Mouse (Mus musculus) skeletal muscle tissue, adult 2 months (tissue): ENCODE data around the gene Arfgef3.

Experiments
- DNase-seq: peaks from one replicate; pipeline ENCODE4 v3.0.0-alpha.2; 2012; ENCODE audit warnings: low read depth, low spot score

The Arfgef3 gene

DNA sequence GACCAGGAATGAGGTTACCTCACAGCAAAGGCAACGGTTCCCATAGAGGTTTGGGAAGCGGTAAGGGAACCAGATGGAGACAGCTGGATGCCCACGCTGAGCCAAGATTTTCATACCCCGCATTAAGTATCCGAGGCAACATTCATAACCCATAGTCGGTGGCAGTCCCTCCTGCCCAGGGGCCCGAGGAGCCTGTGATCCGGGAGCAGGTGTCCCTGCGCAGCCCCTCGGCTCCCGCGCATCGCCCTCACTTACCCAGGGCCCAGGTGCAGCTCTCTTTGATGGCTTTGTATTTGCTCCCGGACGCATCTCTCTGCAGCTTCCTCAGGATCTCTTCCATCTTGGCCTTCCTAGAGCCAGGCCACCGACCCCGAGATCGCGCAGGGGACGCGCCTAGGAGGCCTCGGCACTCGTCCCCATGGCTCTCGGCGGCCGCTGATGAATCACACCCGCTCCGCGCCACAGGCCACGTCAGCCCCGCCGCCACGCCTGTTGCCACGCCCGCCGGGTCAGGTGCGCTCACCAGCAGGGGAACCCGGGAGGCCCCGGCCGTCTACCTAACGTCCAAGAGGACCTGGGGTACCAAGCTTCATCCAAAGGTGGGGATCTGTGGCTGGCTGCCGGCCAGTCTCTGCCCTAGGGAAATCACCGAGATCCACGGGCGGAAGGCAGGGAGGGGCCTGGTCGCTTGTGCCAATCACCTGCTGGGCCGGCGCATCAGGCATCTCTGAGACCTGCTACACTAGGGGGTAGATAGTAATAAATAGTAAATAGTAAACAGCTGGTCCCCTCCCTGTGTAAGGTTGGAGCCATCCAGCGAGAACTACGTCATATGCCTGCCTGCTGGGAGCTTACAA lies at the start of gene Arfgef3:
Arfgef3 (minus strand) TSS at position 664 of the 857 bp plus-strand sequence.
- no peak for DNase-seq

GRCm38 (mm10) chr10:18790063-18790462 lies 46.3 kb upstream of the Arfgef3 start:
- DNase-seq, result no peak

GRCm38 (mm10) chr10:18788601-18789000 lies 44.9 kb upstream of the Arfgef3 start:
- no peak for DNase-seq

- no peak for DNase-seq
These were observed 42.9 kb upstream of the Arfgef3 start, which contains the start of gene Gm4922 for GRCm38 (mm10) chr10:18786693-18787092. Gene Gm4922, minus strand, starts transcription at chr10:18786793.

- no peak for DNase-seq
These were observed 33.8 kb upstream of the Arfgef3 start for GRCm38 (mm10) chr10:18777546-18777945.

DNA sequence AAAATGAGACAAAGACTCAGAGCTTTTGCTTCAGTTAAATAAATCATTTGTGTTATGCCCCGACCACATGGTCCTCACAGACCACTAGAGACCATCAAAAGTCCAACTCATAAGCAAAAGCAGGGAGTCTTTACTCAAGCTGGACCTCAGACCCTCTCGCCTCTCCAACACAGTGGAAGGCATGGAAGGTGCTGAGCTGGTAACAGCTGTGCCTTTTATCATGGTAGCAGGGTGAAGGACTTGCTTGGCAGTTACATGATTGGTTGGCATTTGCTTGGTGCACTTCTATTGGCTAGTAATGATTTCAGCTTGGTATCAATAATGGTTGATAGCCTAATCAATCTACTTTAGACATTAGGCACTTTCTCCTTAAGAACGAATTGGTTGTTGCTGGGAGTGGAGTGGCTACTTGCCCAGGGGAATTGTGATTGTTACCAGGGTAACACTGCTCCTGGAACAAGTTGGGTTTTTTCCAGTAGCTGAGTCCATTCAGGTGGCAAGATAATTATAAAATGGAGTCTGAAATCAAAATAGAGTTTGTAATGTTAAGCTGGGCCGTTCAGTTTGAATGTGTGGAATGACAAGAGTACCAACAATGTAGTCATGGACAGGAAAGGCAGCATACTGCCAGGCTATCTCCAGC lies 28.9 kb upstream of the Arfgef3 start:
- DNase-seq, result no peak

DNA sequence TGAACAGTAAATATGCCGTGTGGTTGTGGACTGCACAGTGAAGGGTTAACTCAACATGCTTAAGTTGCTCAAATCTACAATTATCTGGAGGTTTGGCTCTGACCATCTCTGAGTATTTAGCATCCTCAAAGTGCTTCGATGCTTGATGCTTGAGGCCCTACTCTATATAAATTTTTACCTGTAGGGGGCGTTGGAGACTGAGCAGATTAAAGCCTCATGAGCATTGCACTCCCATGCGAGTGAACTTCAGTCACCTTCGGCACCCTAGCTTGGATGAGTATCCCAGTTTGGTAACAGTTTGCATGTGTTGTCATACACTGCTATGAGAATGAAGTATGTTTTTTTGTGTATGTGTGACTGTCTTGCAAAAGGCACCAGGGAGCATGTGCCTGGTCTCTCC lies 26.2 kb upstream of the Arfgef3 start:
- DNase-seq, result no peak

DNA sequence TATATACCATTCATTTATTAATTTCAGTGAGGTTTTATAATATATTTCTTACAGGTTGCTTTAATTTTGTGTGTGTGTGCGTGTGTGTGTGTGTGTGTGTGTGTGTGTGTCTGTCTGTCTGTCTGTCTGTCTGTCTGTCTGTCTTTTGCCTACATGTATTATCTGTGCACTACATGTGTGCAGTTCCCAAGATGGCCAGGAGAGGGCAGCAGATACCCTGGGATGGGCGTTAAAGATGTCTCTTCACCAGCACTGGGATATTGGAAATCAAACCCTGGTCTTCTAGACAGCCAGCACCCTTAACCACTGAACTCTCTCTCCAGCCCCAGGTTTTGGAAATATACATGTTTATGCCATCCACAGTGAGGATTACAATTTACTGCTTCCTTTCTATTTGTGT lies 16.5 kb upstream of the Arfgef3 start:
- no peak for DNase-seq

DNA sequence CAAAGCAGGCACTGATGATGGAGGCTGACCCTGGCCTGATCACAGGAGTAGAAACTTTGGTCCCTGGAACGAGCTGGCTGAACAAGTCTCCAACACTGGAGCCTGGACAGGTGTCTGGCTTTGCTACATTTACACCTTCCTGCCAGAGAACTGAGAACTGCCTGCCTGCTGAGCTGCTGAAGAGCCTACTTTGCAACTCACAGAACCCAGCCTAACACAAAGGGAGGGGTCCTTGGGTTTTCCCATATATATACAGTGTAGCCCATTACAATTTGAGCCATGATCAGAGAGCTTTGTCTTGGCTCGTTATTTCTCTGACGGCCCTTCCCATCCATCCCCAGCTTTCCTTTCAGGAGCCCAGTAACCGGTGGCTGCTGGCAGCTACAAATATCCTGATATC lies 6.3 kb upstream of the Arfgef3 start:
- DNase-seq, result no peak

DNA sequence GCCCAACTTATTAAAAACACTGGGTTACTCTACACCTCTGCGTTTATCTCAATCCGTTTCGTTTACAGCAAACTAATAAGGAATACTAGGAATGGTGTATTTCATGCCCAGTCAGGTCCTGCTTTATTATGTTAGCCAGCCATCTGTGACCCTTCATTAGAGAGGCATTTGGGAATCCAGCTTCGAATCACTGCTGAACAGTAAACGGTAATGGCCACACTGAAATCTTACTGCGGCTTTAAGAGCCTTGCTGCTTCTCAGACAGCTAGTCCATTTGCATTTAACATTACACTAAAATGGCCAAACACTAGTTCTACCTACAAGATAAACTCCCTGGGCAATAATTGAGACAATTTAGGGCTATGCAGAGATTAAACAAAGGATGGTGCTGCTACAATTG lies 1.7 kb downstream of the Arfgef3 start:
- DNase-seq, result no peak

GRCm38 (mm10) chr10:18741024-18741423 lies 2.7 kb downstream of the Arfgef3 start:
- no peak for DNase-seq

DNA sequence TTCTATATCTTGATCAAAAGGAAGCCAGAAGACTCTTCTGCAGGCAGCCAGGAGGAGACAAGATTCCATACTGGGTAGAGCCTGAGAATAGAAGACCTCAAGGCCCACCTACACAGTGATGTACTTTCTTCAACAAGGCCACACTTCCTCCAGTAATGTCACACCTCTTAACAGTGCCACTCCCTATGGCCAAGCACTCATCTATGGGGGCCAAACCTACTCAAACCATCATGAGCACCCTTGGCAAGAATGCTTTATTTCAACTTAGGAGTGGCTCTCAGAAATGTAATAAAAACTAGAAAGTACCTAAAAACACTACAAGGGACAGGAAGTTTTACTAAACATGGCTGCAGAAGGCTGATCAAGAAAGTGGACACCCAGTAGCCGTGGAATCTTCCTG lies 15.2 kb downstream of the Arfgef3 start:
- no peak for DNase-seq

DNA sequence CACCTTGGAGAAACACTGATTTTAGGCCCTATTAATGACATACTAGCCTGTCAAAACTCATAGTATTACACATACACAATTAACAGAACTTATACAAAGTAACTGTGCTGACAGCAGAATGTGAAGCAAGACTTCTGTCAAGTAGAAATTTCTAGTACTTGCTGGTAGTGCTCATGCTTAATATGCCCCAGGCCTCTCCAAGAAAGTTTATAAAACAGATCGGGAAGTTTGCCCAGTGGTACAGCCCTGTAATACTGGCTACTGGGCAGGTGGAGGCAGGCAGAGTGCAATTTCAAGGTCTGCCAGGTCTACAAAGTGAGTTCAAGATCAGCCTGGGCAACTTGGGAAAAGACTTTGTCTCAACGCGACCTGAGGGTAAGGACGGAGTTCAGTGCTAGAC lies 32.3 kb downstream of the Arfgef3 start:
- DNase-seq, result no peak

GRCm38 (mm10) chr10:18710949-18711348 lies 32.8 kb downstream of the Arfgef3 start:
- DNase-seq, result no peak

DNA sequence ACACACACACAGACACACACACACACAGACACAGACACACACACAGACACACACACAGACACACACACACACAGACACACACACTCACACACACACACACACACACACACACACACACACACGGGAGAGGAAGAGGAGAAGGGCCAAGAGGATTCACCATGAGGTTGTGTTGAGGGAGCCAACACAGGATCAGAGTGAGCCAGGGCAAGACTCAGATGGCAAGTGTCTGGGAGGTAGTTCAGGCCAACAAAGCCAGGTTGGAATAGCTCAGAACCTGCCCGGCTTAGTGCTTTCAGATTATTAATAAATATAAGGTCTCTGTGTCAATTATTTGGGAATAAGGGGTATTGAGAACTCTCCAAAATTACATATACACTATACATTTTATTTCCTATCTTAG lies 33.9 kb downstream of the Arfgef3 start:
- DNase-seq, result no peak

GRCm38 (mm10) chr10:18708641-18709040 lies 35.1 kb downstream of the Arfgef3 start:
- DNase-seq, result no peak

DNA sequence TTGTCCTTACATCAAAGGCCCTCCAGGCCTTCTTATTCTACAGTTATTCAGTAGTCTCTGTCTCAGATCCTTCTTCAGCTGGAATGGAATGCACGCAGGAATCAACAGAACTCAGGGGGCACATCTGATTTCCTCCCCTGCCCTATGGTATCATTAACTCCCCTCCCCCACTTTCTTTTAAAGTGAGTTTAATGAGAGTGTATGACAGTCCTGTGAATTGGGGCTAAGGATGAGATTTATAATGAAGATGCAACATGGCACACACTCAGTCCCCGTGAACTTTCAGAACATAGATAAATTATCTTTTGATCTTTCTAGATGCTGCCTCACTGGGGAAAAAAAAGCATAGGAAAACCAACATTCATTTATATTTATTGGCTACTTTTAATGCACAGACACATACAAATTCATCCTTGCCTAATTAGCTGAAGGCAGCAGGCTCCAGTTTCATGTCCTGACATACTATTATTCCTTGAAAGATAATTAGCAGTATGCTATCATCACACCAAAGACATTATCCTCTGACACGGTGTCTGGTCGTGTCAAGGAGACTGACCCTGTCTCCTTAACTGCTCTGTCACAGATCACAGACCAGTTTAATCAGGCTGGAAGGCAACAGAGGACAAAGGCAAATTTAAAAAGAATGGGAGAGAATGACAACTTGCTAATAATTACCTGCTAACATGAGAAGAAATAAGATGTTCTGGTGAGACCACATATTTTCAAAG lies 39.2 kb downstream of the Arfgef3 start:
- no peak for DNase-seq

DNA sequence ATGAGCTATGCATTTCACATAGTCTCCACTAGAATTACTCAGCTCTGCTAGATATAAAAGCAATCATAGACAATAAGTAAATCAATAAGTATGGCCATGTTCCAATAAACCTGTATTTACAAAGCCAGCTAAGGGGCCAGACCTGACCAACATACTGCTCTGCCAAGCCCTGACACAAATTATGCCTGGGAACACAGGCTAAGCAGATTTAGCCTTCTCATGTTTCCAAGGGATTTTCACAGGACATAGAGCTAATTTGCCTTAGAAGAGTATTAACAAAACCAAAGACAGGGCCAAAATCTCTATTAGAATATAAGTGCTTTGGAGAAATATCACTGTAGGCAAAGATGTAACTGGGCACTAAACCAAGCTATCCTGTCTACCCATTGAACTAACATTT lies 42.2 kb downstream of the Arfgef3 start:
- no peak for DNase-seq

GRCm38 (mm10) chr10:18700117-18700516 lies 43.6 kb downstream of the Arfgef3 start:
- peak; percentile 21 for DNase-seq

GRCm38 (mm10) chr10:18699151-18699550 lies 44.6 kb downstream of the Arfgef3 start:
- DNase-seq, result no peak

DNA sequence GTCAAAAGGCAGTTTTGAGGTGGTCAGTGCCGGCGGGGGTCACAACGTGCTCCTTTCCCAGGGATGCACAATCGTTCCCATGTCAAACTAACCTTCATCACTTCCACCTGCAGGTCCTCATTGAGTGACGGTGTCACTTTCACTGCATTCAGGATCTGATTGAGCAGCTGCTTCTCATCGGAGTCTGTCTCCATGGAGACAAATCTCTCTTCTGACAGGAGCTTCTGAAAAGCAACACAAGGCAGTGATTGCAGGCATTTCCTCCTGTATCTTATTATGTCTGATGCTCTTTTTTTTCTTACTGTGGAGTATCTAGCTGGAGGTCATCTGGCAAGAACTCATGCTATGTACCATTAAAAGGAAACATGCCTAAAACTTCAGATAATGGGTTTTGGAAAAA lies 47.3 kb downstream of the Arfgef3 start:
- no peak for DNase-seq

GRCm38 (mm10) chr10:18688234-18688633 lies 55.5 kb downstream of the Arfgef3 start:
- DNase-seq, result peak; percentile 9
